ENCODE assay signal across 12 mouse cellular contexts in genomic region chr13:48594031-48594430, GRCm38 (mm10). TPM values are rescaled to one million over a fixed set of nuclear protein-coding genes. Genes with fewer than 3 reads are reported as not detected.
DNase-seq lines count a peak whose midpoint lies in the region; ATAC-seq and TF ChIP-seq lines count a peak whose summit lies in the region.
"Had no signal": no experiment of that assay in that cellular context is flagged by ENCODE, and none has a peak within 500 bp of the region (broad histone marks: within the 10 kb centered on the region; RNA-seq: fewer than 3 reads in every experiment).

No protein-coding gene starts in this region.

- no peak for TF ChIP-seq CTCF in cortical plate, adult 2 months (IDR thresholded peaks at IDR 0.05; ENCODE audit: extremely low read depth, insufficient read depth, low read length)
- no peak for TF ChIP-seq CTCF in kidney, adult 2 months (conservative IDR thresholded peaks at IDR 0.05; ENCODE audit: insufficient read depth, insufficient read length, low read depth, low read length)

- peaks cover 12% of the 10 kb centered on the region; the same call in 1 of the 2 replicates for H3K36me3 ChIP-seq in hindbrain, embryonic 12.5 days
- peaks cover 23% of the 10 kb centered on the region for H3K36me3 ChIP-seq in limb, embryonic 14.5 days (ENCODE audit: control insufficient read depth, insufficient read depth, low read length)
- H3K36me3 ChIP-seq in kidney, adult 2 months (ENCODE audit: control insufficient read depth, insufficient read depth, low read length), result no peaks in the 10 kb centered on the region; the same call in none of the 2 replicates
- H3K36me3 ChIP-seq: G1E had no signal

- no peak for TF ChIP-seq POLR2A in cortical plate, adult 2 months (IDR thresholded peaks at IDR 0.05; ENCODE audit: extremely low read depth, insufficient read depth, low read length)
- TF ChIP-seq POLR2A in limb, embryonic 14.5 days (IDR thresholded peaks at IDR 0.05; ENCODE audit: borderline replicate concordance, extremely low read depth, insufficient read depth, insufficient read length), result no peak
- TF ChIP-seq POLR2A in kidney, adult 2 months (IDR thresholded peaks at IDR 0.05; ENCODE audit: low read depth, low read length), result no peak

- H3K4me1 ChIP-seq in cortical plate, adult 2 months (ENCODE audit: control insufficient read depth, insufficient read depth, low read length), result peaks cover 5% of the 10 kb centered on the region
- H3K4me1 ChIP-seq in hindbrain, embryonic 12.5 days, result peaks cover 25% of the 10 kb centered on the region
- H3K4me1 ChIP-seq in limb, embryonic 14.5 days (ENCODE audit: control insufficient read depth, insufficient read depth, low read length), result peaks cover 19% of the 10 kb centered on the region
- H3K4me1 ChIP-seq in kidney, adult 2 months (ENCODE audit: control insufficient read depth, insufficient read depth, low read length), result no peaks in the 10 kb centered on the region

- 30% methylated on average over 10 of the region's 10 CpGs for WGBS in hindbrain, embryonic 12.5 days
- WGBS in limb, embryonic 14.5 days, result 57% methylated on average over 10 of the region's 10 CpGs
- 87% methylated on average over 10 of the region's 10 CpGs for WGBS in kidney, adult 2 months

- H3K9me3 ChIP-seq in hindbrain, embryonic 12.5 days (replicated peaks), result no peaks in the 10 kb centered on the region
- H3K9me3 ChIP-seq in limb, embryonic 14.5 days (ENCODE audit: control insufficient read depth, low read length), result no peaks in the 10 kb centered on the region
- H3K9me3 ChIP-seq: G1E had no signal

- peak overlapping the region; percentile 3; the same call in 1 of the 2 replicates for H3K9ac ChIP-seq in hindbrain, embryonic 12.5 days
- H3K9ac ChIP-seq in limb, embryonic 14.5 days (ENCODE audit: low read depth, low read length, severe bottlenecking), result no peak overlapping the region
- H3K9ac ChIP-seq: lung, embryonic 14.5 days had no signal

- H3K4me3 ChIP-seq in cortical plate, adult 2 months (ENCODE audit: insufficient read depth, low read length), result no peak overlapping the region
- no peak overlapping the region for H3K4me3 ChIP-seq in hindbrain, embryonic 12.5 days
- no peak overlapping the region for H3K4me3 ChIP-seq in limb, embryonic 14.5 days (replicated peaks; ENCODE audit: low read length)
- H3K4me3 ChIP-seq in kidney, adult 2 months (ENCODE audit: insufficient read depth, low read depth, low read length), result no peak overlapping the region

- H3K27me3 ChIP-seq in hindbrain, embryonic 12.5 days, result no peaks in the 10 kb centered on the region
- H3K27me3 ChIP-seq in limb, embryonic 14.5 days (ENCODE audit: control insufficient read depth, insufficient read depth, low read length), result no peaks in the 10 kb centered on the region
- no peaks in the 10 kb centered on the region for H3K27me3 ChIP-seq in kidney, adult 2 months (replicated peaks; ENCODE audit: control insufficient read depth, insufficient read depth, low read length)

- DNase-seq in brain, adult 2 months (ENCODE audit: low read depth, low spot score), result peak; percentile 84
- DNase-seq in limb, embryonic 14.5 days (ENCODE audit: low spot score), result no peak
- no peak for DNase-seq in spleen, postnatal 36 days (ENCODE audit: low spot score in 2 of 2)
- no peak for DNase-seq in cerebellum, postnatal 10 days
- DNase-seq in kidney, adult 2 months, result no peak
- no peak for DNase-seq in kidney, postnatal 25 days
- DNase-seq: cerebellum, adult 8-10 months; kidney, postnatal 4 days; lung, embryonic 14.5 days had no signal

- peak overlapping the region; percentile 13; the same call in 1 of the 2 replicates for H3K4me2 ChIP-seq in hindbrain, embryonic 12.5 days (replicated peaks)
- no peak overlapping the region for H3K4me2 ChIP-seq in limb, embryonic 14.5 days (replicated peaks; ENCODE audit: low read depth, low read length, severe bottlenecking)
- H3K4me2 ChIP-seq: lung, embryonic 14.5 days had no signal

- H3K27ac ChIP-seq in cortical plate, adult 2 months (ENCODE audit: insufficient read depth, low read length), result 0 out of 2 replicates have a peak overlapping the region, but pooled peaks have one; percentile 25
- peak overlapping the region; percentile 50 for H3K27ac ChIP-seq in hindbrain, embryonic 12.5 days
- H3K27ac ChIP-seq in limb, embryonic 14.5 days (replicated peaks; ENCODE audit: low read depth, low read length), result 0 out of 2 replicates have a peak overlapping the region, but pooled peaks have one; percentile 19
- H3K27ac ChIP-seq in kidney, adult 2 months (ENCODE audit: insufficient read depth, low read depth, low read length), result no peak overlapping the region

- ATAC-seq in hindbrain, embryonic 12.5 days (ENCODE audit: low FRiP score), result no peak
- no peak for ATAC-seq in limb, embryonic 14.5 days (ENCODE audit: low FRiP score, low read depth)

RNA-seq across cellular contexts. Expression of gene Ptpdc1, which starts 31.4 kb away (rescaled TPM):
- 15.4 and 16.6 TPM in 2 replicates for polyA plus RNA-seq in cortical plate, adult 2 months (2012; rRNA removed)
- 20.5 and 21.4 TPM in 2 replicates for polyA plus RNA-seq in hindbrain, embryonic 12.5 days (2016; fragmentation: Nextera tagmentation; extraction: Ambion mirVana)
- polyA plus RNA-seq in limb, embryonic 14.5 days (2012; rRNA removed), result 16.3 and 16.7 TPM in 2 replicates
- 20.2 and 21.3 TPM in 2 replicates for polyA plus RNA-seq in limb, embryonic 14.5 days (2014; fragmentation: Nextera tagmentation; extraction: Ambion mirVana)
- 7.7 and 8.5 TPM in 2 replicates for polyA plus RNA-seq in kidney, adult 2 months (2012; rRNA removed)
- polyA plus RNA-seq: G1E had no signal
